In the genomic region with DNA sequence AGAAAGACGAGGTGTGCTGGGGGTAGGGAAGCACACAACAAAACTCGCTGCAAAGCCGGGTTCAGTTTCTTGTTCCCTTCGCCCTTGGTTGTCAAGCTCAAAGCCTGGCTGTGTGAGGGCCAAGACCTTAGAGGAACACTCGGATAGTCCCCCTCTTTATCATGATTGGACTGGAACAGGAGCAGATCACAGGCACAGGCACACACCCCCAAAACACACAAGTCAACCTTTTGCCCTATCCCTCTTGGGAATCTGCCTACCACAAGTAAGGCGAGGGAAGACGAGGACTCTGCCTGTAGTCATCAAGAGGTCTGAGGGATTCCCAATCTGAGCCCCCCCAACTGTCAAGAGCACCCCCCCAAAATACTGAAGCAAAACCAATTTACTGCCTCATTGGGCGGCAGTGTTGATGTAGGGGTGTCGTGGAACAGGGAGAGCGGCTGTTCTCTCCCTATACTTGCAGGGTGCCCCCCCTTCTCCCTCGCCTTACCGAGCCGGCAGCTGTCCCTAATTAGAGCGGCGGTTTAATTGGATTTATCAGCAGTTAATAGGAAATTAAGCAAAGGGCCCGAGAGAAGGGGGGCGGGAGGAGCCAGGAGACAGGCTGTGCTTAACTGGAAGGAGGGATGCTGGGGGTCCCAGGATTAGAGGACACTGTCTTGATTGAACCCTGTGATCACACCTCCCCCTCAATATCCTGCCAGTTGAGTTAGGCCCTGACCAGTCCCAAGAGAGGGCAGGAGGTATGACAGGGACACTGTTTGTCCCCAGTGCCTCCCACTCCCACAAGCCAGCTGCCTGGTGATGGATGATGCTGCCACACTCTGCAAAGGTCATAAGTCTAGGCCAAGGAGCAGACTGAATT, we compare ENCODE assay signal across 9 mouse cellular contexts. TPM values are rescaled to one million over a fixed set of nuclear protein-coding genes. Genes with fewer than 3 reads are reported as not detected.
DNase-seq lines count a peak whose midpoint lies in the region; ATAC-seq and TF ChIP-seq lines count a peak whose summit lies in the region.
"Had no signal": no experiment of that assay in that cellular context is flagged by ENCODE, and none has a peak within 500 bp of the region (broad histone marks: within the 10 kb centered on the region; RNA-seq: fewer than 3 reads in every experiment).

No protein-coding gene starts in this region.

- no peaks in the 10 kb centered on the region for H3K36me3 ChIP-seq in lung, embryonic 16.5 days (ENCODE audit: control insufficient read depth, insufficient read depth, low read length)
- 0 out of 2 replicates have a peak, but pooled peaks cover 3% of the 10 kb centered on the region for H3K36me3 ChIP-seq in limb, embryonic 10.5 days
- H3K36me3 ChIP-seq in small intestine, adult 2 months (ENCODE audit: control insufficient read depth, insufficient read depth, low read length) = no peaks in the 10 kb centered on the region

- H3K27me3 ChIP-seq in lung, embryonic 16.5 days (ENCODE audit: control insufficient read depth, insufficient read depth, low read depth, low read length) = peaks cover 47% of the 10 kb centered on the region
- H3K27me3 ChIP-seq in limb, embryonic 10.5 days (ENCODE audit: low read depth, poor library complexity, severe bottlenecking) = peaks cover 86% of the 10 kb centered on the region
- H3K27me3 ChIP-seq in small intestine, adult 2 months (ENCODE audit: control insufficient read depth, insufficient read depth, low read length) = peaks cover 35% of the 10 kb centered on the region

- no peak for DNase-seq in lung, postnatal 4 days
- peak; percentile 29 for DNase-seq in embryo, embryonic 9.5 days (ENCODE audit: extremely low spot score)
- peak; percentile 52 for DNase-seq in limb, embryonic 10.5 days (ENCODE audit: low spot score)
- DNase-seq in left cerebral cortex, adult 11 months (ENCODE audit: low spot score) = no peak
- no peak for DNase-seq in gastrocnemius, postnatal 36 days
- no peak for DNase-seq in heart, adult 11 months

- H3K4me1 ChIP-seq in lung, embryonic 16.5 days (replicated peaks; ENCODE audit: control insufficient read depth, insufficient read depth, low read length) = peaks cover 48% of the 10 kb centered on the region
- H3K4me1 ChIP-seq in limb, embryonic 10.5 days = peaks cover 75% of the 10 kb centered on the region
- H3K4me1 ChIP-seq in small intestine, adult 2 months (ENCODE audit: control insufficient read depth, insufficient read depth, insufficient read length, low read length) = peaks cover 20% of the 10 kb centered on the region

- H3K9me3 ChIP-seq in lung, embryonic 16.5 days (ENCODE audit: control insufficient read depth, low read length) = no peaks in the 10 kb centered on the region
- no peaks in the 10 kb centered on the region for H3K9me3 ChIP-seq in limb, embryonic 10.5 days (replicated peaks)

- no peak for ATAC-seq in lung, embryonic 16.5 days (ENCODE audit: low read depth)

- H3K4me2 ChIP-seq in lung, embryonic 16.5 days (ENCODE audit: low read depth, low read length) = peak overlapping the region; percentile 60

- TF ChIP-seq CTCF in small intestine, adult 2 months (IDR thresholded peaks at IDR 0.05; ENCODE audit: extremely low read depth, insufficient read length, insufficient replicate concordance, low read depth, low read length) = no peak

- peak overlapping the region; percentile 42 for H3K4me3 ChIP-seq in lung, embryonic 16.5 days (ENCODE audit: low read length)
- peak overlapping the region; percentile 57 for H3K4me3 ChIP-seq in limb, embryonic 10.5 days
- peak overlapping the region; percentile 50; the same call in 1 of the 2 replicates for H3K4me3 ChIP-seq in small intestine, adult 2 months (ENCODE audit: low read depth, low read length)
- H3K4me3 ChIP-seq: myocyte had no signal

- intact Hi-C loops in gastrocnemius, postnatal 36 days (cut with DNase I) = no loop called here

- 14% methylated on average over 17 of the region's 17 CpGs for WGBS in lung, embryonic 16.5 days
- 2% methylated on average over 17 of the region's 17 CpGs for WGBS in limb, embryonic 10.5 days
- WGBS in small intestine, adult 2 months = 34% methylated on average over 17 of the region's 17 CpGs

- no peak overlapping the region for H3K9ac ChIP-seq in lung, embryonic 16.5 days (ENCODE audit: low read length)

- no peak overlapping the region for H3K27ac ChIP-seq in lung, embryonic 16.5 days (ENCODE audit: low read length)
- H3K27ac ChIP-seq in limb, embryonic 10.5 days = peak overlapping the region; percentile 69
- no peak overlapping the region for H3K27ac ChIP-seq in small intestine, adult 2 months (ENCODE audit: insufficient read depth, low read depth, low read length)

- TF ChIP-seq POLR2A in small intestine, adult 2 months (IDR thresholded peaks at IDR 0.05; ENCODE audit: low read depth, low read length) = no peak

RNA-seq across cellular contexts. Expression of a gene that starts 4.7 kb away (rescaled TPM):
- 155 and 169 TPM in 2 replicates for polyA plus RNA-seq in lung, embryonic 16.5 days (2015; fragmentation: Nextera tagmentation; extraction: Ambion mirVana)
- polyA plus RNA-seq in limb, embryonic 10.5 days (2016; fragmentation: Nextera tagmentation; extraction: Ambion mirVana) = 1.4 and 3.4 TPM in 2 replicates
- polyA plus RNA-seq in small intestine, adult 2 months (2012; rRNA removed) = 3.8 and 5.6 TPM in 2 replicates
- total RNA-seq in gastrocnemius, postnatal 36 days (2021) = 10 to 100 TPM; 11.0 to 11.3 TPM

RNA-seq across cellular contexts. Expression of a gene that starts 8.6 kb away (rescaled TPM):
- 1.3 and 1.8 TPM in 2 replicates for polyA plus RNA-seq in lung, embryonic 16.5 days (2015; fragmentation: Nextera tagmentation; extraction: Ambion mirVana)
- 0.40 and 0.76 TPM in 2 replicates for polyA plus RNA-seq in limb, embryonic 10.5 days (2016; fragmentation: Nextera tagmentation; extraction: Ambion mirVana)
- 0.30 and 0.51 TPM in 2 replicates for polyA plus RNA-seq in small intestine, adult 2 months (2012; rRNA removed)
- 100 to 1,000 TPM; 342 to 376 TPM for total RNA-seq in gastrocnemius, postnatal 36 days (2021)

RNA-seq across cellular contexts. Expression of a gene that starts 12.2 kb away (rescaled TPM):
- polyA plus RNA-seq in lung, embryonic 16.5 days (2015; fragmentation: Nextera tagmentation; extraction: Ambion mirVana) = 116 and 119 TPM in 2 replicates
- 143 and 173 TPM in 2 replicates for polyA plus RNA-seq in limb, embryonic 10.5 days (2016; fragmentation: Nextera tagmentation; extraction: Ambion mirVana)
- polyA plus RNA-seq in small intestine, adult 2 months (2012; rRNA removed) = 36.6 and 49.6 TPM in 2 replicates
- 10 to 100 TPM; 23.4 to 26.4 TPM for total RNA-seq in gastrocnemius, postnatal 36 days (2021)

RNA-seq across cellular contexts. Expression of a gene that starts 24.3 kb away (rescaled TPM):
- 1.8 TPM in 2 replicates for polyA plus RNA-seq in lung, embryonic 16.5 days (2015; fragmentation: Nextera tagmentation; extraction: Ambion mirVana)
- 0.54 and 1.0 TPM in 2 replicates for polyA plus RNA-seq in limb, embryonic 10.5 days (2016; fragmentation: Nextera tagmentation; extraction: Ambion mirVana)
- 0.32 and 0.41 TPM in 2 replicates for polyA plus RNA-seq in small intestine, adult 2 months (2012; rRNA removed)
- total RNA-seq in gastrocnemius, postnatal 36 days (2021) = under 1 TPM; 0.20 TPM

Comparison
In these comparisons a context has a peak if more than half of its experiments do, and no peak if none do; other contexts are left out.
1. DNase-seq: peak in embryo, embryonic 9.5 days (single experiment) and limb, embryonic 10.5 days (single experiment); none in lung, postnatal 4 days (0 of 2), left cerebral cortex, adult 11 months (single experiment), gastrocnemius, postnatal 36 days (0 of 2) and heart, adult 11 months (single experiment).
2. RNA of a gene that starts 4.7 kb away (polyA plus RNA-seq): 155 to 169 TPM in lung, embryonic 16.5 days; 3.8 to 5.6 TPM in small intestine, adult 2 months and 1.4 to 3.4 TPM in limb, embryonic 10.5 days; every median in the first group is over 10 times any median in the second.
3. Peak in every context shown above with its lines, with median percentiles within 50 percentile points of each other: H3K4me3 ChIP-seq.